Mouse (Mus musculus): ENCODE measurements around the gene Gpr4.

The Gpr4 gene

GRCm38 (mm10) chr7:19194676-19195075 lies 17.7 kb upstream of the Gpr4 start:
- DNase-seq (ENCODE audit: low spot score in 2 of 2), result no peak

GRCm38 (mm10) chr7:19196676-19197075 lies 15.7 kb upstream of the Gpr4 start:
- peak; percentile 43 to 59 for DNase-seq (ENCODE audit: low spot score in 2 of 2)

GRCm38 (mm10) chr7:19197985-19198384 lies 14.4 kb upstream of the Gpr4 start:
- DNase-seq (ENCODE audit: low spot score in 2 of 2), result peak; percentile 40 to 56

- DNase-seq (ENCODE audit: low spot score in 2 of 2), result no peak
These were observed 10.7 kb upstream of the Gpr4 start for GRCm38 (mm10) chr7:19201660-19202059.

DNA sequence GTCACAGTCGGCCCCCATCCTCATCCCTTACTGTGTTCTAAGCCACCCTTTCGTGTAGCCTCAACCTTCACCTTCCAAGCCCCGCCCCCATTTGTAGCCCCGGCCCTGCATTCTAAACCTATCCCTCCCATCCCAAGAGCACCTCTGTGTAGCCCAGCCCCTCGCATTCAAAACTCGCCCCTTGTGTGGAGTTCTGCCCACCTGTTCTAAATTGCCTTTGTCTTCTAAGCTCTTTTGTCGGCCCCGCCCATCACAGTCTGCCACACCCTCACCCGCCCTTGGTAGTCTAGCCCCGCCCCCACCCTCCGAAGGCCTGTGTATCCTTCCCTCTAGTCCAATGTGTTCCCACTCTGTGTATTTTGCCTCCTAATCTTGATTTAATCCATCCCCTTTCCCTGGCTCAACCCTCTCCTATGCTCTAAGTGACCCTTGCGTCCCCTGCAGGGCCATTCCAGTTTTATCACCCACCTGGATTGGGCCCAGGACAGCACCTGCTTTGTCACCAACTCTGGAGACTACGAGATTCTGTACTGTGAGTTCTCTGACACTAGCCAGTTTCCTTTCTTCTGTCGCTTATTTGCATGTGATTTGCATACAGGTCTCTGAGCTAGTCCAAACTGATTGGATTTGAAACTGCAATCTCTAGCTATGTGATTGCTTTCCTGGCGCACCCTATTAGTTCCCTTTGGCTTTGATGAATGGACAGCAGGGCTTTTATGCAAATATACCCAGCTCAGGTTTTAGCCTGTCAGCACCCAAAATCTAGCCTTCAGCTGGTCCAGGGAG lies 10.1 kb upstream of the Gpr4 start:
- DNase-seq (ENCODE audit: low spot score in 2 of 2), result no peak

DNA sequence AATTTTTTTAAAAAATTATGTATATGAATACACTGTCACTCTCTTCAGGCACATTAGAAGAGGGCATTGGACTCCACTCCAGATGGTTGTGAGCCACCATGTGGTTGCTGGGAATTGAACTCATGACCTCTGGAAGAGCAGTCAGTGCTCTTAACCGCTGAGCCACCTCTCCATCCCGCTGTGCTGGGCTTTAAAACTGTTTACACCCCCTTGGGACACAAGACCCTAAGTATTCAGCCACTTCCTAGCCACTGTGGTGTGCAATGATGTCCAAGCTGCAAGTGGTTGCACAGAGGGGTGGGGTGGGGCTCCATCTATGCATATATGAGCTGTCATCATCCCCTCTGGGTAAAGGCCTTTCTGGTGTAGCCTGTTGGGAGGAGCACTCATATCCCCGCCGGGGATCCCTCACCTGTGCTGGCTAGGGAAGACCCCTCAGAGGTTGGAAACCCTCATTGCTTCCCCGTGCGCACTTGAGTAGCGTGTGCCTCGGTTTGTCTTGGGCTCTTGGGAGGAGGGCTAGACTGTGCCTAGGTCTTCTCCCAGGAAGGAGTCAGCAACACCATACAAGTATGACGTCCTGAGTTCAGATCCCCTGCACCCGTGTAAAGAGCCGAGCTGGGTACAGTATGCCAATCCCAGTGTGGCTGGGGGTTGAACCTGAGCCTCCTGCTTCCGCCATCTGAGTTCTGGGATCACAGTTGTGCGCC lies 4.0 kb upstream of the Gpr4 start:
- DNase-seq (ENCODE audit: low spot score in 2 of 2), result no peak

- DNase-seq (ENCODE audit: low spot score in 2 of 2), result no peak
These were observed 3.3 kb upstream of the Gpr4 start for GRCm38 (mm10) chr7:19208944-19209472.

DNA sequence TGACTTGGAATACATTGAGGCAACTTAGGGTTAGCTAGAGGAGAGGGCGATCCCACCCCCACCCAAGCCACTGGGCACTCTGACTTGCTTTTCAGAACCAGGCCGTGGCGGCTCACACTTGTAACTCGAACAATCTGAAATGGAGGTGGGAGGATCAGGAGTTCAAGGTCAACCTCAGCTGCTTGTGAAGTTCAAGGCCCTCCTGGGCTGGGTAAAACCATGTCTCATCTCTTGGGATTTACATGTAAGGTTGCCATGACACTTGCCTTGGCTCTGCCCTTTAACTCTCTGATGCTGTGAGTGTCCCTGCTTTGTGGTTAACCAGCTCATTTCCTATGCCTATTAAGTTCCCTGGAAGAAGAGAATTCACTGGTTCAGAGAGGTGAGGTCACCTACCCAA lies 2.8 kb upstream of the Gpr4 start:
- no peak for DNase-seq (ENCODE audit: low spot score in 2 of 2)

GRCm38 (mm10) chr7:19210010-19210409 lies 2.3 kb upstream of the Gpr4 start:
- no peak for DNase-seq (ENCODE audit: low spot score in 2 of 2)

DNA sequence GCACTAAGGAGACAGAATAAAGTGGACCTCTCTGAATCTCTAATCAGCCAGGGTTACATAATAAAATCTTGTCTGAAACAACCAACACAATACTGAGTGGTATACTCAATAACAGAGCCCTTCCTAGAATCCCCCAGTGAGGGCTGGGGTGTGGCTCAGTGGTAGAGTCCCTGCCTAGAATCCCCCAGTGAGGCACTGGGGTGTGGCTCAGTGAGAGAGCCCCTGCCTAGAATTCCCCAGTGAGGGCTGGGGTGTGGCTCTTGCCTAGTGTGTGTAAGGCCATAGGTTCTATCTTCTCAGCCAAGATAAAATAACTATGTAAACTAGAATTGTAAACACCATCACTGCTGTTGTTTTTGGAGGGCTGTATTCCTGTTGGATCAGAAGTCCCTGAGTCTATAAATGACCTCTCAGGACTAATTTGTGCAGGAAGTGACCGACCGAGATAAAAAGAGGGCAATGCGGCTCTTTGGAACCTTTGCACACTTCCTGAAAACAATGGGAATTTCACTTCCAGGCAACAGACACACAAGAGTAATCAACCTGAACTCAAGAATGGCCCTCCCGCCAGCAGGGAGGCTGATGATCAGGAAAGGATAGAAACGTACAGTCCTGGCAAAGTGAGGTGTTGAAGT lies 1.2 kb upstream of the Gpr4 start:
- no peak for DNase-seq (ENCODE audit: low spot score in 2 of 2)

DNA sequence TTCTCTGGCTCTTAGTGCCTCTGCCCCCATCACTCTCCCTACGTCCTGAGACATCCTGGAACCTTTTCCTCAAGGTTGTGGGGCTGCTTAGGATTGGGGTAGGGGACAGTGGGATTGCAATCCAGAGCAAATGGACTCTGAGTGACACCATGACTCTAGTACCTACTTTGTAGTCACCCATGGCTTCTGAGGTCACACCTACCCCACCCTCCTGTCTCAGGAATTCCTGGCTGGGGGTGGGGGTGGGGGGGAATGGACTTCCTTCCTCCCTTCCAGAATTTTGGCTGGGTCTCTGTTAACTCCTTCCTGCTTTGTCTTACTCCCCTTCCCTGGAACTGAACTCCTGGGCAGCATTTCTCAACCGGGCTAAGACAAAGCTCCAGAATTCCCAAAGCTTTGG lies 1.0 kb downstream of the Gpr4 start:
- DNase-seq (ENCODE audit: low spot score in 2 of 2), result no peak

DNA sequence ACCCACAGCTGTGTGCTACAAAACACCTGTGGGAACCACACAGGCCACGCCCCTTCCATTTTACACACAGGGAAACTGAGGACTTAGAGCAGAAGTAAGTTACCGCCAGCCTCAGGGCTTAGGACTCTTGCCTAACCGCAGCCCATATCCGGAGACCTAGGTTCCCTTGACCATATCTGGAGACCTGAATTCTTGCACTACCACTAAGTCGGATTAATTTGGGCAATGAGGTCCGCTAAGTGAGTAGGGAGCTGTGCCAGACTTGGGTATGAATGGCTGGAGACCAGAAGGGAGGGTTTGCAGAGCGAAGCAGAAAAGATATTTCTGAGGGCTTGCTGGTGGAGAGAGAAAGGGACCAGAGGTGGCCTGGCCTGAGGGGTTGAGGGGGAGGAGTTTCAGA lies 2.0 kb downstream of the Gpr4 start:
- DNase-seq (ENCODE audit: low spot score in 2 of 2), result no peak

DNA sequence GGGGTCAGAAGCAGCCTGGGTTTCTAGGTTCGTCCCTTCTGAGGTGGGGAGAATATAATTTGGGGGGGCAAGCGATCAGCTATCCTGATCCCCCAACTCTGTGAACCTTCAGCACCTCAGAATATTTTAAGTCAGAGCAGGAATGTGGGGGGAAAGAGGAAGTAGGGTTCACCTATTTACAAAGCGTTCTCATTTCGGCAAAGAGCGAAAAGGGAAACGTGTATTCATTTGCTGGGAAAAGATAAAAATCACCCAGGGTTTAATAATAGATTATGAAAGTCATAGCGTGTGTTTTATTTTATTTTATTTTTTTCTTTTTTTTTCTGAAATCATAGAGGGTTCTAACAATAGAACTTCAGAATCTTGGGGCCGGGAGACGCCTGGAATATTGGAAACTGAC lies 2.6 kb downstream of the Gpr4 start:
- no peak for DNase-seq (ENCODE audit: low spot score in 2 of 2)

DNA sequence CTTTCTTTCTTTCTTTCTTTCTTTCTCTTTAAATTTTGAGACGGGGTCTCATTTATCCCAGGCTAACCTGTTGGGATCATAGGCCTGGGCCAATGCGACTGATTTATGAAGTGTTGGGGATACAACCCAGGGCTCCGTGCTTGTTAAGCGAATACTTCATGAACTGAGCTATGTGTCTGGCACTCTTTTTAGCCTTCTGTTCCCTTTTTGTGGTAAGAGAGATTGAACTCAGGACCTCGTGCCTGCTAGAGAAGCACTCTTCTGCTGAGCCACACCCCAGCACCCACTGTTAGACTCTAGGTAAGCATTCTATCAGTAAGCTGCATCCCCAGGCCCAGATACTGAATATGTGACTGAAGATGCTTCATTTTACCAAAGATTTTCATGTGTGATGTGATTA lies 5.2 kb downstream of the Gpr4 start:
- no peak for DNase-seq (ENCODE audit: low spot score in 2 of 2)

DNA sequence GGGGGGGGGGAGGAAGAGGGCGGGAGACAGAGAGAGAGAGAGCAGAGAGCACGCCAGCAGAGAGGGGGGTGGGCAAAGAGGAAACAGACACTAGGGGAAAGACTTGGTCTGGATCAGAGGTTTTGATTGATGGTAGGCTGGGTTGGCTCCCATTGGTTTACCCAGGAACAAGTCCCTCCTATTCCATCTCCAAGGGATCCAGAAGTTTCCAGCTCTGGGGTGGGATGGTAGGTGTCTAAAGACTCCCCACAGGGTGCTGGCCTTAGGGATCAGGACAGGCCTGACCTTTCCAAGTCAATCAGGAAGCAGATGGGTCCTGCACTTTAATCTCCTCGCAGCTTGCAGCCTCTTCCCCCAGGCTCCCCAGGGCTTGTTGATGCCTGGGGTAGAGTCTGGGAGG lies 5.6 kb downstream of the Gpr4 start:
- no peak for DNase-seq (ENCODE audit: low spot score in 2 of 2)

DNA sequence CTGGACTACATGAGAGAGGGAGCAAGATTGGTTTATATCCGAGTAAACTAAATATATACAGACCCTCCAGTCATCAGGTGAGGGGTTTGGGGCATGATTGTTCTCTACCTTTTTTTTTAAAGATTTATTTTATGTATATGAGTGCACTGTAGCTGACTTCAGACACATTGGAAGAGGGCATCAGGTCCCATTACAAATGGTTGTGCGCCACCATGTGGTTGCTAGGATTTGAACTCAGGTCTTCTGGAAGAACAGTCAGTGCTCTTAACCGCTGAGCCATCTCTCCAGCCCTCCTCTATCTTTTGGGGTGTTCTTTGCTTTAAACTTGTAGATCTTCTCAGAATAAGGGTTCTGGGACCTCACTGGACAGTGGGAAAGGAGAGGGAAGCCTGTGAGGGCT lies 7.7 kb downstream of the Gpr4 start:
- DNase-seq (ENCODE audit: low spot score in 2 of 2), result no peak

GRCm38 (mm10) chr7:19222189-19222588 lies 9.9 kb downstream of the Gpr4 start:
- no peak for DNase-seq (ENCODE audit: low spot score in 2 of 2)

GRCm38 (mm10) chr7:19222875-19223274 lies 10.5 kb downstream of the Gpr4 start:
- DNase-seq (ENCODE audit: low spot score in 2 of 2), result no peak

- DNase-seq (ENCODE audit: low spot score in 2 of 2), result no peak
These were observed 12.6 kb downstream of the Gpr4 start for GRCm38 (mm10) chr7:19224933-19225332.

DNA sequence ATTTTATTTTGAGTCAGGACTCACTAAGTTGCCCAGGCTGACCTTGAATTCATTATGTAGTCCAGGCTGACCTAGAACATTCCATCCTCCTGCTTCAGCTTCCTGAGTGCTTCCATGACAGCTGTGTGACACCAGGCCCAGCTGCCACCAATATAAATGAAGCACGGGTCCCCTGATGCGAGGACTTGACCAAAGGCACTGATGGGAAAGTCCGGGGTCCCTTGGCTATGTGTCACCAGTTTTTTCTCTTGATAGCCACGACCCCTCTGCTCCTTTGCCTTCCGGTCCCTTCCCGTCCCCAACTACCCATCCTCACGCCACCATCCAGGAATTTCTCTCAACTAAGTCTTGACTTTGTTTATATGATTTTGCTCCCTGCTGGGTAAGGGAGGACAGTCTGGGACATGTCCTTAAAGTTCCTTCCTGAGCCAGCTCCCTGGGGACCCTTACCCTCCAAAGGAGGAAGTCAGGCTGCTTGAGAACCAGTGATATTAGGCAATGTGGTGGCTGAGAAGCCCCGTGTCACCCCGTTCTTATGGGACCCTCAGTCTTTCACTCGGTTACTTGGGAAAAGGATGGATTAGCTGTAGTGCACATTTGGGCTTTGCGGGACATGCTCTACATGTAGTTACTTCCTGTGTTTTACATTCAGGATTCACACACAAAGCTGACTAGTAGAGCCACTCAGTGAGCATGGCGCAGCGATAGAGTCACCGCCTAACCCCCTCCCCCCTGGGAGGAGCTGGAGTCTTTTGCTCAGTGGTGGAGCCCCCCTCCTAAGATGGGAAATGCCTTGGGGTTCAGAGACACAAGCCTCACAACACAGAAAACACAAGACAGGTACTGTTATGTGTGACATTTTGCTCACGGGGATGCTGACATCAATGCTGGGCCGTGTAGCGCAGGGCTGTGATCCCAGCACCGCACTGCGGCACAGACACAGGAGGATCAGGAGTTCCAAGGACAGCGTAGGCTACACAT lies 14.8 kb downstream of the Gpr4 start:
- peak in 1 of 2 experiments; percentile 58 for DNase-seq (ENCODE audit: low spot score in 2 of 2)

Data from natural killer cell, adult 2 months (primary cell).